Mouse (Mus musculus) embryo, embryonic 11 days (tissue): ENCODE data around the gene 4921511C20Rik.

Experiments used
- DNase-seq: peaks from one replicate; pipeline ENCODE4 v3.0.0-alpha.2; 2015

Gene 4921511C20Rik

DNA sequence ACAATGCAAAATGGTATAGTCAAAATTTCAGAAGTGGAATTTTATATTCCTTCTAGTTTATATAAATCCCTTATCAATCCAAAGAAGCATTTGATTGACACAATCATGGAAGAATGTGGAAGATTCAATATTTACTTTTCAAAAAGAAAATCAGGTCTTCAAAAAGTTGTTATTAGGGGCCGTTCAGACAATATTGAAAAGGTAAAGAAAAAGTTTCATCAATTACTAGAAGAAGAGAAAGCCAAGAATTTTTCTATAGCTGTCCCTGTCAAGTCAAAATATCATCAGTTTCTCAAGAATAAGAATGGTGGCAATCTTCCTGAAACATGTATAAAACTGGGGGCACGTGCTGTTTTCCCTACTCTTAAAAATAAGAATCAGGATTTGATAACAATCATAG is at the start of gene 4921511C20Rik:
Gene 4921511C20Rik, plus strand, starts transcription at position 301 of the 400 bp plus-strand sequence.
- DNase-seq: no peak
